Mouse (Mus musculus): ENCODE data around the gene Gimap5.

GRCm38 (mm10) chr6:48725476-48725875 lies 20.5 kb upstream of the Gimap5 start:
- TF ChIP-seq CTCF (IDR thresholded peaks at IDR 0.05; ENCODE audit: extremely low read depth, insufficient read length, insufficient replicate concordance, low read depth, low read length) = no peak
- no peak for TF ChIP-seq POLR2A (IDR thresholded peaks at IDR 0.05; ENCODE audit: low read depth, low read length)

All from small intestine, adult 2 months (tissue).